Mouse (Mus musculus): Measurements from ENCODE around the gene U2af1l4. TPM values are rescaled to one million over a fixed set of nuclear protein-coding genes. Genes with fewer than 3 reads are reported as not detected.

Gene U2af1l4
- total RNA-seq, 2 experiments from 2014 or later, result 62.9 to 63.4 TPM

GRCm38 (mm10) chr7:30552102-30553020 is 10.7 kb upstream of the U2af1l4 start, which contains the start of the genes Hspb6 and Proser3:
Gene Hspb6 (plus strand): TSS chr7:30552178.
Gene Proser3 (minus strand): TSS chr7:30552299.
- intact Hi-C loops (cut with DNase I), result loop anchor here (5.0 kb wide), 2 partner anchors 35 to 1035 kb away; partner anchors contain the start of genes Kmt2b and Sipa1l3
- peak; percentile 92 to 97 for DNase-seq

GRCm38 (mm10) chr7:30553021-30553589 is 10.0 kb upstream of the U2af1l4 start:
- intact Hi-C loops (cut with DNase I), result loop anchor here (5.0 kb wide), 2 partner anchors 34 to 1036 kb away; partner anchors contain the start of genes Kmt2b and Sipa1l3
- DNase-seq, result peak; percentile 65 to 75

GRCm38 (mm10) chr7:30553810-30554584 is 9.1 kb upstream of the U2af1l4 start:
- DNase-seq, result no peak
- intact Hi-C loops (cut with DNase I), result loop anchor here (5.0 kb wide), 2 partner anchors 33 to 1037 kb away; partner anchors contain the start of genes Kmt2b and Sipa1l3

- no peak for DNase-seq
- intact Hi-C loops (cut with DNase I), result no loop called here
These were observed 6.1 kb upstream of the U2af1l4 start for GRCm38 (mm10) chr7:30556894-30557536.

- intact Hi-C loops (cut with DNase I), result no loop called here
- DNase-seq, result no peak
These were observed 5.1 kb upstream of the U2af1l4 start for GRCm38 (mm10) chr7:30557901-30558514.

- DNase-seq, result no peak
- intact Hi-C loops (cut with DNase I), result no loop called here
These were observed 4.3 kb upstream of the U2af1l4 start for GRCm38 (mm10) chr7:30558656-30559442.

- DNase-seq, result peak; percentile 90 to 91
- intact Hi-C loops (cut with DNase I), result no loop called here
These were observed 3.6 kb upstream of the U2af1l4 start, which contains the start of gene Lin37 for GRCm38 (mm10) chr7:30559443-30559954. Gene Lin37 (minus strand): TSS chr7:30559838.

- intact Hi-C loops (cut with DNase I), result no loop called here
These were observed 2.8 kb upstream of the U2af1l4 start for GRCm38 (mm10) chr7:30560296-30560695.

GRCm38 (mm10) chr7:30562526-30563116 is 480 bp upstream of the U2af1l4 start:
- intact Hi-C loops (cut with DNase I), result no loop called here
- DNase-seq, result peak in 1 of 2 experiments; percentile 27

More at GRCm38 (mm10) chr7:30560296-30560695, 2.8 kb upstream of the U2af1l4 start:
- no peak for DNase-seq

GRCm38 (mm10) chr7:30563906-30564280 is 792 bp downstream of the U2af1l4 start:
- no peak for DNase-seq
- intact Hi-C loops (cut with DNase I), result loop anchor here (1.0 kb wide), 1 partner anchor 23 kb away; no protein-coding TSS in a partner anchor

- intact Hi-C loops (cut with DNase I), result loop anchor here (1.0 kb wide), 1 partner anchor 22 kb away; no protein-coding TSS in a partner anchor
- no peak for DNase-seq
These were observed 2.0 kb downstream of the U2af1l4 start, which contains the start of gene Igflr1 for GRCm38 (mm10) chr7:30564970-30565571. Gene Igflr1 (plus strand): TSS chr7:30565427.

- intact Hi-C loops (cut with DNase I), result no loop called here
- DNase-seq, result no peak
These were observed 2.9 kb downstream of the U2af1l4 start for GRCm38 (mm10) chr7:30566033-30566432.

- DNase-seq, result no peak
- intact Hi-C loops (cut with DNase I), result no loop called here
These were observed 4.5 kb downstream of the U2af1l4 start for GRCm38 (mm10) chr7:30567555-30567954.

GRCm38 (mm10) chr7:30572389-30572788 is 9.3 kb downstream of the U2af1l4 start:
- intact Hi-C loops (cut with DNase I), result no loop called here

GRCm38 (mm10) chr7:30572969-30573368 is 9.9 kb downstream of the U2af1l4 start:
- intact Hi-C loops (cut with DNase I), result no loop called here
- DNase-seq, result peak in 1 of 2 experiments; percentile 53

More at GRCm38 (mm10) chr7:30572389-30572788, 9.3 kb downstream of the U2af1l4 start:
- DNase-seq, result no peak

GRCm38 (mm10) chr7:30579950-30580349 is 16.8 kb downstream of the U2af1l4 start:
- no peak for DNase-seq
- intact Hi-C loops (cut with DNase I), result no loop called here

GRCm38 (mm10) chr7:30581547-30581946 is 18.4 kb downstream of the U2af1l4 start:
- DNase-seq, result no peak
- intact Hi-C loops (cut with DNase I), result no loop called here

All from heart, postnatal 36 days (tissue).